Mouse (Mus musculus): Measurements from ENCODE around the gene Nxf1. TPM values are rescaled to one million over a fixed set of nuclear protein-coding genes. Genes with fewer than 3 reads are reported as not detected.

Nxf1 gene
- total and polyA plus RNA-seq, 3 experiments: 39.7 to 456 (median 175) TPM

DNA sequence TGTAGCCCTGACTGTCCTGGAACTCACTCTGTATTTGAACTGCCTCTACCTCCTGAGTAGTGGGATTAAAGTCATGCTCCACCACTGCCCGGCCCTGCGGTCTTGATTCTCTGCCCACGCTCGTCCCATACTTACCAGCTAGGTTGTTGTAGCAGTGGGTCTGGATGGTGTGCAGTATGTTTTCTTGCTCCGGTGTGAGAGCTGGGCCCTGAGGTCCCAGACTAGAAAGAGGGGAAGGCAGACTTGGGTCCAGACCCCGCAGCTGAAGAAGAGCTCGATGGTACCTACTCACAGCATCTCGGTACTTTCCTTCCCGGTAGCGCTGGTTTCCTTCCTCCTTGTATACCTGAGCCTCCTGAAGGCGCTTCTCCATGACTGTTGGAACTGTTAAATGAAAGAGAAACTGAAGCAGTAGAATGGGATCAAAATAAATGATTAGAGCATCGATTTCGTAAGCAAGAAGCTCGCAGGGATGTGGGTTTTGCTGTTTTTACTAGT, 61.5 kb downstream of the Nxf1 start:
- ATAC-seq (ENCODE audit: extremely low read depth, insufficient number of reproducible peaks, low FRiP score, poor library complexity, severe bottlenecking) (no peak), DNase-seq (ENCODE audit: low spot score) (no peak)
- Histone ChIP-seq H3K9me3 (replicated peaks) (no peaks in the 10 kb centered on the region), H3K4me1 (ENCODE audit: insufficient read depth, low read depth, low read length) (peaks cover 43% of the 10 kb centered on the region), H3K36me3 (replicated peaks) (peaks cover 53% of the 10 kb centered on the region), H3K4me3 (ENCODE audit: low read depth, low read length) (peak overlapping the region; percentile 84), H3K27me3 (ENCODE audit: insufficient read depth, low read length) (no peaks in the 10 kb centered on the region)
- TF ChIP-seq CTCF (IDR thresholded peaks at IDR 0.05; ENCODE audit: low read depth, low read length): no peak
- TF ChIP-seq TAL1 (conservative IDR thresholded peaks at IDR 0.05; ENCODE audit: low read depth, low read length): no peak
- TF ChIP-seq GATA2 (IDR thresholded peaks at IDR 0.05; ENCODE audit: borderline replicate concordance, low read depth, low read length): no peak
- TF ChIP-seq POLR2AphosphoS5 (IDR thresholded peaks at IDR 0.05; ENCODE audit: insufficient replicate concordance, low read depth, low read length): no peak

DNA sequence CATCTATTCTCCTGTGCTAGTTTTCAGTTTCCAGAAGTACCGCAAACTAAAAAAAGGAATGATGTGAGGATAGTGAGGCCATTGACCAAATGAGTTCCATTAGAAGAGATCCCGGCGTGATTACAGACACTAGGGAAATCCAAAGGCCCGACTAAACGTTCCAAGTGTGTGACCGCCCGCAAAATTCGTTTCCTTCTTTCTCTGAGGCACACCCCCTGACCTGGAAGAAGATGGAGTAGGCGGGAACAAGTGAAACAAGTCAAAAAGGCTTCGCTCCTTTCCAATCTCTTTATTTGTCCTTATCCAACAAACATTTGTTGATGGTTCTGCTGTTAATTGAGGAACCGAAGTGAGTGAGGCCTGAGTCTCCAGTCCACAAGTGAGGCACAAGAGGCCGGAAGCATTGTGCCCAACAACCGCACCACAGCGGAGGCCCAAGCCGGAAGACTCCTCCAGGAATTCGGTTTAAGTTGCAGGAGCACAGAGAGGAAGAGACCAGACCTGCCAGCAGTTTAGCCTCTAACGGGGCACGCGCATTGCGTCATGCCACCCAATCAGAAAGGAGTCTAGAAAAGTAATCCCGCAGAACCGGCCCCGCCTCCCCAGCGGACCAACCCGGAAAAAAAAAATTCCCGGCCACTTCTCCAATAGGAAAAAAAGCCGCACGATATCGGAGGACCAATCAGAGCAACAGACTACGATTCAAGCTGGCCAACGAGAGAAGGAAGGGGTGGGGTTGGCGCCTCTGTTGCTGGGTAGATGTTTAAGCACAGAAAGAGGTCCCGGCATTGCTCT, 62.1 kb downstream of the Nxf1 start, which contains the start of gene Ttc9c:
Gene Ttc9c, minus strand, starts transcription at position 533 of the 795 bp plus-strand sequence.
- H3K4me3 ChIP-seq (ENCODE audit: low read depth, low read length): peak within 1 kb of the TSS; percentile 84
- peak; percentile 88 for DNase-seq (ENCODE audit: low spot score)
- TF ChIP-seq TAL1 (conservative IDR thresholded peaks at IDR 0.05; ENCODE audit: low read depth, low read length) (no peak), GATA2 (IDR thresholded peaks at IDR 0.05; ENCODE audit: borderline replicate concordance, low read depth, low read length) (no peak), GATA1 (IDR thresholded peaks at IDR 0.05; ENCODE audit: borderline replicate concordance, low read length) (no peak), CTCF (IDR thresholded peaks at IDR 0.05; ENCODE audit: low read depth, low read length) (no peak), POLR2AphosphoS5 (IDR thresholded peaks at IDR 0.05; ENCODE audit: insufficient replicate concordance, low read depth, low read length) (no peak)
- peak; percentile 78 for ATAC-seq (ENCODE audit: extremely low read depth, insufficient number of reproducible peaks, low FRiP score, poor library complexity, severe bottlenecking)
- H3K4me1 ChIP-seq (ENCODE audit: insufficient read depth, low read depth, low read length): peaks cover 48% of the 10 kb centered on the region
- H3K36me3 ChIP-seq (replicated peaks): peaks cover 54% of the 10 kb centered on the region
- no peaks in the 10 kb centered on the region for H3K9me3 ChIP-seq (replicated peaks)
- H3K27me3 ChIP-seq (ENCODE audit: insufficient read depth, low read length): no peaks in the 10 kb centered on the region

DNA sequence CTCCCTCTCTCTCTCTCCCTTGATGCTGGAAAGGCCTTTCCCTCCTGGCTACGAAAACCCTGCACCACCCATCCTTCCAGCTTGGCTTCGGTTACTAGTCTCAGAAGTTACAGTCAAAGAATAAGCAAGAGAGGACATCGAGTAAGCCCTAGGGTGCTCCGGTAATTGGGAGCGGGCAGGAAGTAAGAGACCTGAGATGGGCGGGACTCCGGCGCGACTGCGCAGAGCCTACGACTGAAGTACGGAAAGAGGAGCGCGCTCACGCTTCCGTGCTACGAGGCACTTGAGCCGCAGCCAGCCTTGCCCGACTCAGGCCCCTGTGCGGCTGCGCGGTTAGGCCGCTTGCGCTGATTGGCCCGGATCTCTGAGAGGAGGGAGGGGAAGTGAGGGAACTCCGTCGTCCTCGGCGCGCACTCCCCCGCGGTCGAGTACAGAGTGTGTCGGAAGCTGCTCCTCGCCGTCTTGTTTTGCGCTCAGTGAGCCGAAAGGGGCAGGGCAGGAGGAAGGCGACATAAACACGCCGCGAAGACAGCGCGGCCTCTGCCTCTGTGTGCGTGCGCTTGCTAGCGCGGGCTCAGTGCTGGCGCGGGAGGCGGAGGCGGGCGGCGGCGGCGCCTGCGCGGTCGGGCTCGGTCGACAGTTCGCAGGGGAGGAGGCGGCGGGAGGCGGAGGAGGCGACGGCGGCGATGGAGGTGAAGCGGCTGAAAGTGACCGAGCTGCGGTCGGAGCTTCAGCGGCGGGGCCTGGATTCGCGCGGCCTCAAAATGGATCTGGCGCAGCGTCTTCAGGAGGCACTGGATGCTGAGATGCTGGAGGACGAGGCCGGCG, 62.9 kb downstream of the Nxf1 start, which contains the start of gene Hnrnpul2:
Gene Hnrnpul2, plus strand, starts transcription at position 415 of the 828 bp plus-strand sequence.
- TF ChIP-seq POLR2AphosphoS5 (IDR thresholded peaks at IDR 0.05; ENCODE audit: insufficient replicate concordance, low read depth, low read length): no peak
- peak; percentile 95 for DNase-seq (ENCODE audit: low spot score)
- peak; percentile 83 for ATAC-seq (ENCODE audit: extremely low read depth, insufficient number of reproducible peaks, low FRiP score, poor library complexity, severe bottlenecking)
- Histone ChIP-seq H3K27me3 (ENCODE audit: insufficient read depth, low read length) (no peaks in the 10 kb centered on the region), H3K4me3 (ENCODE audit: low read depth, low read length) (peak within 1 kb of the TSS; percentile 84), H3K4me1 (ENCODE audit: insufficient read depth, low read depth, low read length) (peaks cover 44% of the 10 kb centered on the region), H3K36me3 (replicated peaks) (peaks cover 55% of the 10 kb centered on the region), H3K9me3 (replicated peaks) (no peaks in the 10 kb centered on the region)

Other genes with a start within 250 kb of the Nxf1 start
Only the 20 nearest of the 33 such genes appear.
- not detected in 2 replicates for gene Chrm1, start 93.3 kb upstream of the Nxf1 start, total RNA-seq (2014; fragmentation: Nextera tagmentation)
- gene Chrm1, start 93.3 kb upstream of the Nxf1 start, total RNA-seq (2017): 0.06 and 0.11 TPM in 2 replicates
- gene Chrm1, start 93.3 kb upstream of the Nxf1 start, polyA plus RNA-seq (2012): 0.01 and 0.02 TPM in 2 replicates
- 288 and 317 TPM in 2 replicates for gene Slc3a2, start 33.7 kb upstream of the Nxf1 start, total RNA-seq (2014; fragmentation: Nextera tagmentation)
- gene Slc3a2, start 33.7 kb upstream of the Nxf1 start, total RNA-seq (2017): 217 and 282 TPM in 2 replicates
- 232 and 240 TPM in 2 replicates for gene Slc3a2, start 33.7 kb upstream of the Nxf1 start, polyA plus RNA-seq (2012)
- gene Wdr74, start 21.2 kb upstream of the Nxf1 start, total RNA-seq (2014; fragmentation: Nextera tagmentation): 124 and 180 TPM in 2 replicates
- 75.0 and 135 TPM in 2 replicates for gene Wdr74, start 21.2 kb upstream of the Nxf1 start, total RNA-seq (2017)
- 37.8 and 46.5 TPM in 2 replicates for gene Wdr74, start 21.2 kb upstream of the Nxf1 start, polyA plus RNA-seq (2012)
- 2.5 and 5.3 TPM in 2 replicates for gene 1700092M07Rik, start 16.4 kb upstream of the Nxf1 start, total RNA-seq (2014; fragmentation: Nextera tagmentation)
- 3.3 and 4.5 TPM in 2 replicates for gene 1700092M07Rik, start 16.4 kb upstream of the Nxf1 start, total RNA-seq (2017)
- 0.81 and 0.99 TPM in 2 replicates for gene 1700092M07Rik, start 16.4 kb upstream of the Nxf1 start, polyA plus RNA-seq (2012)
- 61.1 and 84.0 TPM in 2 replicates for gene Stx5a, start 15.7 kb upstream of the Nxf1 start, total RNA-seq (2014; fragmentation: Nextera tagmentation)
- gene Stx5a, start 15.7 kb upstream of the Nxf1 start, total RNA-seq (2017): 62.8 and 73.2 TPM in 2 replicates
- 12.9 and 13.2 TPM in 2 replicates for gene Stx5a, start 15.7 kb upstream of the Nxf1 start, polyA plus RNA-seq (2012)
- gene Tmem223, start 13.9 kb downstream of the Nxf1 start, total RNA-seq (2014; fragmentation: Nextera tagmentation): 8.2 and 16.3 TPM in 2 replicates
- gene Tmem223, start 13.9 kb downstream of the Nxf1 start, total RNA-seq (2017): 3.2 and 4.0 TPM in 2 replicates
- gene Tmem223, start 13.9 kb downstream of the Nxf1 start, polyA plus RNA-seq (2012): 6.1 and 8.7 TPM in 2 replicates
- gene Tmem179b, start 17.4 kb downstream of the Nxf1 start, total RNA-seq (2014; fragmentation: Nextera tagmentation): 138 and 153 TPM in 2 replicates
- 96.6 and 102 TPM in 2 replicates for gene Tmem179b, start 17.4 kb downstream of the Nxf1 start, total RNA-seq (2017)
- 90.2 and 102 TPM in 2 replicates for gene Tmem179b, start 17.4 kb downstream of the Nxf1 start, polyA plus RNA-seq (2012)
- gene Taf6l, start 29.3 kb downstream of the Nxf1 start, total RNA-seq (2014; fragmentation: Nextera tagmentation): 14.4 and 17.5 TPM in 2 replicates
- gene Taf6l, start 29.3 kb downstream of the Nxf1 start, total RNA-seq (2017): 17.0 and 21.0 TPM in 2 replicates
- gene Taf6l, start 29.3 kb downstream of the Nxf1 start, polyA plus RNA-seq (2012): 33.4 and 34.4 TPM in 2 replicates
- gene Polr2g, start 41.5 kb downstream of the Nxf1 start, total RNA-seq (2014; fragmentation: Nextera tagmentation): 112 and 137 TPM in 2 replicates
- gene Polr2g, start 41.5 kb downstream of the Nxf1 start, total RNA-seq (2017): 104 and 122 TPM in 2 replicates
- 6.8 and 9.8 TPM in 2 replicates for gene Polr2g, start 41.5 kb downstream of the Nxf1 start, polyA plus RNA-seq (2012)
- gene Zbtb3, start 45.5 kb downstream of the Nxf1 start, total RNA-seq (2014; fragmentation: Nextera tagmentation): 0.73 and 1.7 TPM in 2 replicates
- 2.7 and 3.2 TPM in 2 replicates for gene Zbtb3, start 45.5 kb downstream of the Nxf1 start, total RNA-seq (2017)
- 1.7 and 1.8 TPM in 2 replicates for gene Zbtb3, start 45.5 kb downstream of the Nxf1 start, polyA plus RNA-seq (2012)
- 61.6 and 73.9 TPM in 2 replicates for gene Ttc9c, start 62.3 kb downstream of the Nxf1 start, total RNA-seq (2014; fragmentation: Nextera tagmentation)
- gene Ttc9c, start 62.3 kb downstream of the Nxf1 start, total RNA-seq (2017): 74.7 and 76.1 TPM in 2 replicates
- 4.7 and 6.9 TPM in 2 replicates for gene Ttc9c, start 62.3 kb downstream of the Nxf1 start, polyA plus RNA-seq (2012)
- gene Hnrnpul2, start 62.9 kb downstream of the Nxf1 start, total RNA-seq (2014; fragmentation: Nextera tagmentation): 75.0 and 82.1 TPM in 2 replicates
- gene Hnrnpul2, start 62.9 kb downstream of the Nxf1 start, total RNA-seq (2017): 33.7 and 45.9 TPM in 2 replicates
- gene Hnrnpul2, start 62.9 kb downstream of the Nxf1 start, polyA plus RNA-seq (2012): 114 and 136 TPM in 2 replicates
- gene AC129217.1, start 72.7 kb downstream of the Nxf1 start, total RNA-seq (2014; fragmentation: Nextera tagmentation): not detected in 2 replicates
- 3.4 and 3.7 TPM in 2 replicates for gene AC129217.1, start 72.7 kb downstream of the Nxf1 start, total RNA-seq (2017)
- 102 and 115 TPM in 2 replicates for gene AC129217.1, start 72.7 kb downstream of the Nxf1 start, polyA plus RNA-seq (2012)
- 17.0 and 20.5 TPM in 2 replicates for gene Bscl2, start 80.4 kb downstream of the Nxf1 start, total RNA-seq (2014; fragmentation: Nextera tagmentation)
- gene Bscl2, start 80.4 kb downstream of the Nxf1 start, total RNA-seq (2017): 5.5 and 6.6 TPM in 2 replicates
- gene Bscl2, start 80.4 kb downstream of the Nxf1 start, polyA plus RNA-seq (2012): 6.5 and 9.0 TPM in 2 replicates
- not detected in 2 replicates for gene Gng3, start 82.1 kb downstream of the Nxf1 start, total RNA-seq (2014; fragmentation: Nextera tagmentation)
- 0.11 TPM in 1 of 2 replicates, not detected in the other for gene Gng3, start 82.1 kb downstream of the Nxf1 start, total RNA-seq (2017)
- gene Gng3, start 82.1 kb downstream of the Nxf1 start, polyA plus RNA-seq (2012): not detected in 2 replicates
- gene Lrrn4cl, start 93.7 kb downstream of the Nxf1 start, total RNA-seq (2014; fragmentation: Nextera tagmentation): not detected in 2 replicates
- 0.06 and 0.16 TPM in 2 replicates for gene Lrrn4cl, start 93.7 kb downstream of the Nxf1 start, total RNA-seq (2017)
- not detected in 2 replicates for gene Lrrn4cl, start 93.7 kb downstream of the Nxf1 start, polyA plus RNA-seq (2012)
- 101 and 102 TPM in 2 replicates for gene Ubxn1, start 114.4 kb downstream of the Nxf1 start, total RNA-seq (2014; fragmentation: Nextera tagmentation)
- 184 and 203 TPM in 2 replicates for gene Ubxn1, start 114.4 kb downstream of the Nxf1 start, total RNA-seq (2017)
- gene Ubxn1, start 114.4 kb downstream of the Nxf1 start, polyA plus RNA-seq (2012): 233 and 309 TPM in 2 replicates
- gene Uqcc3, start 123.8 kb downstream of the Nxf1 start, total RNA-seq (2014; fragmentation: Nextera tagmentation): 22.3 and 24.8 TPM in 2 replicates
- gene Uqcc3, start 123.8 kb downstream of the Nxf1 start, total RNA-seq (2017): 107 and 112 TPM in 2 replicates
- 39.6 and 41.1 TPM in 2 replicates for gene Uqcc3, start 123.8 kb downstream of the Nxf1 start, polyA plus RNA-seq (2012)
- gene Lbhd1, start 126.7 kb downstream of the Nxf1 start, total RNA-seq (2014; fragmentation: Nextera tagmentation): 9.1 and 11.4 TPM in 2 replicates
- 14.8 and 18.1 TPM in 2 replicates for gene Lbhd1, start 126.7 kb downstream of the Nxf1 start, total RNA-seq (2017)
- gene Lbhd1, start 126.7 kb downstream of the Nxf1 start, polyA plus RNA-seq (2012): 0.64 and 0.67 TPM in 2 replicates
- gene Gm49403, start 126.9 kb downstream of the Nxf1 start, total RNA-seq (2014; fragmentation: Nextera tagmentation): not detected in 2 replicates
- gene Gm49403, start 126.9 kb downstream of the Nxf1 start, total RNA-seq (2017): not detected in 2 replicates
- not detected in 2 replicates for gene Gm49403, start 126.9 kb downstream of the Nxf1 start, polyA plus RNA-seq (2012)